Mouse (Mus musculus) embryonic stem cell, embryonic (primary cell): ENCODE results near the gene Apba1.

Experiments used
- CTCF ChIA-PET, 4 experiments: fragments of 300-600 bp in 2 of 4; fragments of 350-600 bp in 2 of 4; sonication (Branson Sonifier 250); formaldehyde crosslinking; loops; one replicate each; lab custom pipeline; 2022; ENCODE audit warnings: inconsistent platforms in 2 of 4; lab: Charles Lee
- POLR2A ChIA-PET, 4 experiments: fragments of 300-600 bp in 2 of 4; fragments of 350-600 bp in 2 of 4; sonication (Branson Sonifier 250); formaldehyde crosslinking; loops; one replicate each; lab custom pipeline; 2022; ENCODE audit warnings: antibody characterized with exemption in 4 of 4, inconsistent platforms in 1 of 4; lab: Charles Lee

Gene Apba1

DNA sequence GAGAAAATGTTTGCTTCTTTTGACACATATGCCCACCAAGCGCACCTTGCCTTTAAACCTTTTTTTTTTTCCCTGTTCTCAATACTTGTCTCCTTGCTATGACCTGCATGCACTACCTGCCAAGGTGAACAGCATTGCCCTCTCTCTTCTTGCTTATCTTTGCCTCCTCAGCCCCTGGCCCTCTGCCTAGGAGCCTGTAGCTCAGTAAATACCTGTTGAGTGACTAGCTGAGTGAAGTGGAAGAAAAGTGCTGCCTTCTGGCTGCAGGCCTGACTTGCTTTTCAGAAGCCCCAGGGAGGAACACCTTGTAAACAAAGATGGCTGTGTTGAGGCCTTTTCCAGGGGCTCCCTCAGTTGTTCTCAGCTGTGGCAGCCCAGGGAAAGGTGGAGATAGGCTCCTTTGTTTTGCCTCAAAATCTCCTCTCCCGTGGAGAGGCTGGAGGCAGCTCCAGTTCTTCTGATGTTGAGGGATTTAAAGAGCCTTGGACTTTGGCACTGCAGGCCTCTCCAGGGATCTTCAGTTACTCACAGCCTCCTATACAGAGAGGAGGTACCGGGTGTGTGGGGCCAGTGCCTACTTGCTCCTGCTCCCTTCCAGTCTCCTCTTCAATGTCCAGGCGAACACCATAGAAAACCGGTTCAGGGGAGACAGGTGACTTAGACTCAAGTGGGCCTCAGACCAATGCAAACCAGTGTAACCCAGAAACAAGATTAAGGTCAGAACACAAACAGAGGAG is 209.6 kb downstream of the Apba1 start:
- CTCF ChIA-PET: interaction anchor here in 3 of 4 experiments (0.6 to 1.5 kb wide), 5 partner anchors 9 to 210 kb away, joined by 3 to 6 read pairs (median 4); no protein-coding TSS in a partner anchor
- POLR2A ChIA-PET: interaction anchor here (0.6 to 3.0 kb wide), 16 partner anchors 9 to 901 kb away, joined by 3 to 22 read pairs (median 4); partner anchors contain the start of gene Tjp2 (in 1 of the 4)

DNA sequence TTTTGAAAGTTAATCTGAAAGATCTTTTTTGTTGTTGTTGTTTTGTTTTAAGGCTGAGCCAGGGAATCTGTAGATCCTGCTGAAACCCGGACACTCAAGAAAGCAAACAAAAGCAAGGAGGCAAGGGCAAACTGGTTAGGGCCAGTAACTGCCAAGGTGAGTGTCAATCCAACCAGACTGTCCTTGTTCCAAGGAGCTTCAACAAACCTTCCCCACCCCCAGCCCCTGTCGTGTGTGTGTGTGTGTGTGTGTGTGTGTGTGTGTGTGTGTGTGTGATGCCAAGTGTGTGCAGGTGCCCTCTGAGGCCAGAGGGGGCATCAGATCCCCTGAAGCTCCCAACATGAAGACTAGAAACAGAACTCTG is 210.2 kb downstream of the Apba1 start:
- ChIA-PET POLR2A (interaction anchor here (0.6 to 3.0 kb wide), 14 partner anchors 8 to 901 kb away, joined by 3 to 22 read pairs (median 5); partner anchors contain the start of gene Tjp2 (in 1 of the 4)), CTCF (interaction anchor here (0.5 to 1.5 kb wide), 12 partner anchors 9 to 653 kb away, joined by 3 to 7 read pairs (median 4); no protein-coding TSS in a partner anchor)

DNA sequence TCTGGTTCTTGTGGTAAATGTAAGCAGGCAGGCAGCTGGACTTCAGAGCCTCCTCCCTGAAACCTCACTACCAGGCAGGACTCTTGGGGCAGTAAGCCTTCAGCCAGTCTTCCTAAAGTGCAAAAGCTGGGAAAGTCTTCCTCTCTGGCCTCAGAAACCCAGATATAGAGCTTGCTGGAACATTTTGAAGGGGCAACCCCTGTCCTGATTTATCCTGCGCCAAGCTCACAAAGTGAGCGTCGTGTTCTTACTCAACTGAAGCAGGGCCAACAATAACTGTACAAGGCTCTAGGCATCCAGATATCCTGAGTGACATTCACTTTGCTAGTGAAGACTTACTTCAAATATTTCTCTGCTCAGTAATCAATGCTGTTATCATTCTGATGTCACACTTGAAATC is 211.7 kb downstream of the Apba1 start:
- CTCF ChIA-PET: no interaction called here
- POLR2A ChIA-PET: interaction anchor here in 1 of 4 experiments (0.9 kb wide), 2 partner anchors 14 to 204 kb away, joined by 3 to 4 read pairs; no protein-coding TSS in a partner anchor

DNA sequence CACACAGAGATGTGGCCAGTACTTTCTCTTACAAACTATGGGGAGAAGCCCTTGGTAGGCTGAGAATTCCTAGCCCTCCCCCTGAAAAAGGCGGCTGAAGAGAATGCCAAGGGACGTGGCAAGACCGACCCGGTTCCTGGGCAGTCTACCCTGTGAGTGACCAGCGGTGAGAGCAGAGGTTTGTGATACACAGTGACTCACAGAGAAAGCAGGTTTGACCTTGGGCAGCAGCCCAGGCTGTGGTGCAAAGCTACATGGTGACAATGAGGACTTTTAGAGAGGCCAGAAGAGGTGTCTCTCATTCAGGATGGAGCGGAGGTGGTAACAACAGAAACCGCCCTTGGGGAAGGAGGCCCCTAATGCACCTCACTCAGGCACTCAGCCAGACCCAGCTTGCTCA is 212.7 kb downstream of the Apba1 start:
- ChIA-PET CTCF (no interaction called here), POLR2A (interaction anchor here in 1 of 4 experiments (1.3 kb wide), 1 partner anchor 15 kb away, joined by 5 read pairs; no protein-coding TSS in a partner anchor)

DNA sequence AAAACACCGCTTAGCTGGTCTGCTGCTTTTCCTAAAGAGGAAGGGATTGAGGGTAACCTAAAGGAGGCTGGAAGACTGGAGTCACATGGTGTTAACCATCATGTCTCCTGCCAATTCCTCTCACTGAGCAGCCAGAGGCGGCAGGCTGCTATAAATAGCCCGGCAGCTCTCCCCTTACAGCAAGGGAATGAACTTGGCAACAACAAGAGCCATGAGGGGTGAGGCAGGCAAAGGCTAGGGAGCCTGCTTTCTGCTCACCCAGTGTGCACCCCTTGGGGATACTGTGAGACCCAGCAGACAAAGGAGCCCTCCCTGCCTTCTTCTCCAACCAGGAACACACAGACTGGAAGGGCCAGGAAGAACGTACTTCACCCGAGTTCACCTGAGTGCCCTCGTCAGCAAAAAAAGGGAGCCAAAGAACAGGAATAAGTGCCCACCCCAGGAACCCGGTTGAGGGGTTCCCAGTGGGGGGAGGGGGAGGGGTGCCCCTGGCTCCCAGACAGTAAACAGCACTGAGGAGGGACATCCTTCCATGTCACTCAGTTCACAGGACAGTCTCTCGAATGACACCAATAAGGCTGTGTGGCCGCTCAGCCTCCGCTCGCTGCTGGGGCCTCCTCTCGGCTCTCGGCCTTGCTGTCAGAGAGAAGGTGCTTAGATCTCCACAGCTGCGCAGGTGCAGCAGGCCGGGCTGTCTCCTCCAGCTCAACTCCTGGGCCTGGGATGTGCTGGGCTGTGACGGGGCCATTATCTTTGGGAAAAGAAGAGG is 214.4 kb downstream of the Apba1 start:
- CTCF ChIA-PET: no interaction called here
- POLR2A ChIA-PET: no interaction called here

DNA sequence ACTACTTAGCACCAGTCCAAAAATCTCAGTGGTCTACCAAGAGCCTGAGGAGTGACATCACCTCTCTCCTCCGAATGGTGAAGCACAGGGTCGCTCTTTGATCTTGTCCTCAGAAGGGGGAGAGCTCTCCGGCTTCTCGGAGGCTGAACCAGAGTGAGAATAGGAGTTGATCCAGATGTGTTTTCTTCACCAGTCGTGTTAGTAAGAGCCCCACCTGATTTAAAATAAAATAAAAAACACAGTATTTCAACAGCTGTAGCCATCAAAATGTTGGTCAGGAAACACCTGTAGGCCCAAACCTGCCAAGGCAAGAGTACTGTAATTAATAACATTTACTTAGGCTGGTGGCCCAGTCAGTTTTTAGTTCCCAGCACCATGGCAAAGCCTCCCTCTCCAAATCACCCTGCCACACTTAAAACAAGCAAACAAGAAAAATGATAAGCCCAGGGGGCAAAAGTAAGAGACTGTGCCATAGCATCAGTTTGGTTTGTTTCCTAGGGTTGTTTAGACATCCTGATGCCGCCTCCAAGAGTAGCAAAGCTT is 219.3 kb downstream of the Apba1 start:
- POLR2A ChIA-PET: interaction anchor here in 2 of 4 experiments (0.6 to 1.5 kb wide), 3 partner anchors 17 to 834 kb away, joined by 3 to 6 read pairs (median 4); no protein-coding TSS in a partner anchor
- CTCF ChIA-PET: no interaction called here

DNA sequence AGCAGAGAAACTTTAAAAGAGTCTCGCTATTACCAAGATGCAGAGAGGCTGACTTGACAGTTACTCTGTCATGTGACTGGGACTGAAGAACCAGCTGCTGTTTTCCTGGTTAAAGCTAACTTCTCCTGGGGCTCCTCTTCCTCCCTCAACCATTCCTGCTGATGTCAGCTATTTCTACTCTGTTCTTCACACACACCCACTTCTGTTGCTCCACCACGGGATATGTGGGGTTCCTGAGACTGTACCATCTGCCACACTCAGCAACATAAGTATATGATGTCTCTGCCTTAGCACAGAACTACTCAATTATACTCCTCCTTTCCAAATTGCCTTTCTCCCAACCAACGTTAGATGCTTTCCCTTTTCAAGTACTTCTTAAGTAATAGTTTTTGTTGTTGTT is 221.9 kb downstream of the Apba1 start:
- POLR2A ChIA-PET: no interaction called here
- CTCF ChIA-PET: no interaction called here

DNA sequence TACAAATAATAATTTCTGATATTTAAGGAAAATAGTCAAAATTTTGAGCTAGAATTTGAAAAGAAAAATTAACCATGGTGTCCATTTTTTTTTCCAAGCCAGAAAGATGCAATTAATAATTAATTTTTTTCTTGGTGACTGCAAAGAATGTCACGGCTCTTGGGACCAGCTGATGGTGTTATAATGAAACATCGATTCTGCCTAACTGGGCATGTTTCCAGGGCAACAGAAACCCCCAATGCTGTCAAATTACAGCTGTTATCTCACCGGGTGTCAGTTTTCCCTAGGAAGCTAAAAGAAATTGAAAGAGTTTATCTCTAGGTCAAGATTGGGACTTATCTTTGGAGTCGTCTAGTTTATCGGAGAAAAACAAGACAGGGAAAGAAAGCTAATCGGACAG is 225.5 kb downstream of the Apba1 start:
- POLR2A ChIA-PET: interaction anchor here in 1 of 4 experiments (0.7 to 0.9 kb wide), 2 partner anchors 9 to 54 kb away, joined by 3 read pairs; no protein-coding TSS in a partner anchor
- CTCF ChIA-PET: interaction anchor here in 1 of 4 experiments (0.6 kb wide), 1 partner anchor 269 kb away, joined by 9 read pairs; no protein-coding TSS in a partner anchor

DNA sequence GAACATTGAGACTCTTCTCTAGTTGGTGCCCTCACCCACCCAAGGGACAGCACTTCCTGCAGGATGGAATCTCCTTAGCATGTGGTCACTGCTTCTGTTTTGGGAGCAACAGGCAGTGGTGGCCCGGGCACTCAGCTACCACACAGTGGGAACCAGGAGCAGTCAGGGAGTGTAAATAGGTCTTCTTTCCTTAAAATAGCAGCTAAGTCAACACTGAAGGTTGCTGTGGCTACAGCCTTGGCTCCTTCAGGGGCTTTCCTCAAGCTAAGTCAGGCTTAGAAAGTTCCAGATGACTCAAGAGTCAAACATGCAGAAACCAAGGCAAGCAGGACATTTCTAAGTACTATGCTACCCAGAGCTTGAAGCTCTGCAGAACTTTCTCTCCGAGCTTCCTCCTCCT is 228.6 kb downstream of the Apba1 start:
- ChIA-PET POLR2A (interaction anchor here in 2 of 4 experiments (0.7 to 1.0 kb wide), 5 partner anchors 13 to 170 kb away, joined by 3 to 4 read pairs (median 3); no protein-coding TSS in a partner anchor), CTCF (interaction anchor here in 1 of 4 experiments (1.0 kb wide), 1 partner anchor 94 kb away, joined by 3 read pairs; no protein-coding TSS in a partner anchor)

DNA sequence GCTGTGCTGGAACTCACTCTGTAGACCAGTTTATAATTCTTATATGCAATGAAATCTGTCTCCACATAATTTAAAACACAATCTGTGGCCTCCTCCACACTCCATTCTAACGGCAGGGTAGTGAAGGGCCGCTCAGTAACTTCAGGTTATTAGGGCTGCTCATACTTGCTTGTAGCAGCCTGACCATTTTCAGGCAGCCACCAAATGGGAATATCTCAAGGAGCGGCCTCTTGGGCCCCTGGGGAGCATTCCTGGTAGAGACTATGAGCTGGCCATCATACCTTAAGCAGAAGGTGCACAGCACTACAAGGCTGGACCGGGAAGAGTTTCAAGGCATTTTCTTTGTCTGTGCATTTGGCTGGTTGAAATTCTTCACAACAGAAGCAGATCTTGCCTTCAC is 229.5 kb downstream of the Apba1 start:
- POLR2A ChIA-PET: no interaction called here
- CTCF ChIA-PET: no interaction called here

DNA sequence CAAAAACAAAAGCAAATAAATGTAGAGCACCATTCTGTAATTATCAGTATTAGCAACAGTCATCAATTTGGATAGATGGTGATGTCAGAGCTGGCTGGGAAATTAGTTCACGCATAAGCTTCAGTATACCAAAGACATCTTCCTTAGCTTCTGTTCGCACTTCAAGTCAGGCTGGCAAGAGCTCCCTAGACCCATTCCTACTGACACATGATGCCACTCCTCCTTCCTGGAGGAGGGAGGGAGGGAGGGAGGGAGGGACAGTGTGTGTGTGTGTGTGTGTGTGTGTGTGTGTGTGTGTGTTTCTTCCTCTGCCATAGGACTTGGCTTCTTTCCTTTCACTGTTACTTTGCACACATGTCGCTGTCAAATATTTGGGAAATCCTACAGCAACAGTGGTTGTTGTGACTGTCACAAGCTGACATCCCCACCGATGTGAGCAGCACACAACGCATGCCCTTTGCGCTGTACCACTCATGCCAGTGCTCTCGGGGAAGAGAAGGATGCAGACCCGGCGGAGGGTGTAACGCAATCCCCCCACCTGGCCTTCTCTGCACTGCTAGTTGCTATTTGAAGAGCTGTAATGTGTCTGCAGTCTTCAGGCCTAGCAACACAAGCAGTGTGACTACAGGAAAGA is 237.2 kb downstream of the Apba1 start:
- ChIA-PET POLR2A (interaction anchor here in 1 of 4 experiments (0.6 to 1.1 kb wide), 4 partner anchors 18 to 605 kb away, joined by 3 to 7 read pairs (median 4); no protein-coding TSS in a partner anchor), CTCF (no interaction called here)
